Mouse (Mus musculus) midbrain, embryonic 12.5 days (tissue): ENCODE measurements around the gene Nelfe. TPM values are rescaled to one million over a fixed set of nuclear protein-coding genes. Genes with fewer than 3 reads are reported as not detected.
"Not testable (repeated sequence)": the region's sequence is repeated elsewhere in the genome, so short reads cannot be mapped to it uniquely, and the experiment has no call there.

Source experiments
- ATAC-seq: fragments of 200-750 bp; cut with Nextera tagmentation; 2 replicates; pipeline ENCODE4 v1.8.0; 2017; ENCODE audit warnings: low read depth, moderate TSS enrichment, moderate library complexity; ENCODE audit not compliant: low FRiP score
- H3K27ac ChIP-seq: fragments of 300-500 bp; sonication (generic); replicated peaks from 2 replicates; pipeline ENCODE4 v1.5.1; 2016; ENCODE audit warnings: mild to moderate bottlenecking
- H3K27me3 ChIP-seq: fragments of 300-500 bp; sonication (generic); 2 replicates; pipeline ENCODE4 v1.6.1; 2016; ENCODE audit warnings: mild to moderate bottlenecking
- H3K36me3 ChIP-seq: fragments of 300-500 bp; sonication (generic); 2 replicates; pipeline ENCODE4 v1.6.1; 2016
- H3K4me1 ChIP-seq: fragments of 300-500 bp; sonication (generic); 2 replicates; pipeline ENCODE4 v1.6.1; 2016
- H3K4me2 ChIP-seq: fragments of 300-500 bp; sonication (generic); replicated peaks from 2 replicates; pipeline ENCODE4 v1.6.1; 2016; ENCODE audit warnings: mild to moderate bottlenecking, moderate library complexity
- H3K4me3 ChIP-seq: fragments of 300-500 bp; sonication (generic); 2 replicates; pipeline ENCODE4 v1.5.1; 2016; ENCODE audit warnings: mild to moderate bottlenecking
- H3K9ac ChIP-seq: fragments of 300-500 bp; sonication (generic); replicated peaks from 2 replicates; pipeline ENCODE4 v1.6.1; 2016; ENCODE audit warnings: mild to moderate bottlenecking, moderate library complexity
- H3K9me3 ChIP-seq: fragments of 300-500 bp; sonication (generic); 2 replicates; pipeline ENCODE4 v1.6.1; 2016; ENCODE audit warnings: mild to moderate bottlenecking
- WGBS: fragments of 180-500 bp; shearing (Covaris S2); methylation state at CpG from one replicate; pipeline ENCODE4 v1.1.7; 2016; 5-methylcytosine and 5-hydroxymethylcytosine counted together
- microRNA-seq: library from miRNA; unstranded; fragments of <30 nt; microRNA quantifications from one replicate; pipeline ENCODE4, GENCODE M21; 2017
- polyA plus RNA-seq: library from polyadenylated mRNA; unstranded; fragments of >200 nt; fragmentation: Nextera tagmentation; extraction: Ambion mirVana; gene quantifications from 2 replicates; pipeline ENCODE4 v1.2.1, GENCODE M21; 2016

Gene Nelfe
- polyA plus RNA-seq, 1 experiment from 2014 or later, result 114 TPM

GRCm38 (mm10) chr17:34897373-34898159, 47.4 kb downstream of the Nelfe start:
- no peak for ATAC-seq
- Histone ChIP-seq H3K36me3 (peaks cover 20% of the 10 kb centered on the region), H3K4me3 (peak overlapping the region; percentile 100), H3K4me1 (peaks cover 50% of the 10 kb centered on the region), H3K27me3 (no peaks in the 10 kb centered on the region), H3K9ac (peak overlapping the region; percentile 99), H3K4me2 (peak overlapping the region; percentile 98), H3K9me3 (no peaks in the 10 kb centered on the region), H3K27ac (peak overlapping the region; percentile 96)
- 22% methylated on average over 10 of the region's 10 CpGs for WGBS

- Histone ChIP-seq H3K4me2 (peak within 1 kb of the TSS; percentile 98), H3K4me1 (peaks cover 50% of the 10 kb centered on the region), H3K9me3 (no peaks in the 10 kb centered on the region), H3K27me3 (no peaks in the 10 kb centered on the region), H3K36me3 (peaks cover 26% of the 10 kb centered on the region), H3K27ac (peak within 1 kb of the TSS; percentile 96), H3K4me3 (peak within 1 kb of the TSS; percentile 100), H3K9ac (peak within 1 kb of the TSS; percentile 99)
- WGBS, result 2% methylated on average over 20 of the region's 44 CpGs
- peak; percentile 27; the same call in 1 of the 2 replicates for ATAC-seq
Observed at GRCm38 (mm10) chr17:34898160-34898586, 48.0 kb downstream of the Nelfe start, which contains the start of the genes C2 and Ehmt2. TSS of gene C2 (minus strand) at chr17:34898265. TSS of gene Ehmt2 (plus strand) at chr17:34898469.

GRCm38 (mm10) chr17:34898706-34899052, 48.5 kb downstream of the Nelfe start:
- Histone ChIP-seq H3K9me3 (no peaks in the 10 kb centered on the region), H3K4me2 (peak overlapping the region; percentile 98), H3K4me3 (peak overlapping the region; percentile 100), H3K27ac (peak overlapping the region; percentile 96), H3K9ac (peak overlapping the region; percentile 99), H3K27me3 (no peaks in the 10 kb centered on the region), H3K36me3 (peaks cover 30% of the 10 kb centered on the region), H3K4me1 (peaks cover 46% of the 10 kb centered on the region)
- WGBS, result 0% methylated on average over 30 of the region's 47 CpGs
- 0 out of 2 replicates have a peak, but pooled peaks have one; percentile 6 for ATAC-seq

- peak overlapping the region; percentile 100 for H3K4me3 ChIP-seq
- H3K9ac ChIP-seq, result peak overlapping the region; percentile 99
- H3K27ac ChIP-seq, result peak overlapping the region; percentile 96
- peaks cover 36% of the 10 kb centered on the region for H3K36me3 ChIP-seq
- WGBS, result under 1% methylated on average over 43 of the region's 45 CpGs
- H3K4me1 ChIP-seq, result peaks cover 43% of the 10 kb centered on the region
- peak; percentile 14 for ATAC-seq
- H3K9me3 ChIP-seq, result no peaks in the 10 kb centered on the region
- no peaks in the 10 kb centered on the region for H3K27me3 ChIP-seq
- H3K4me2 ChIP-seq, result peak overlapping the region; percentile 98
Observed at GRCm38 (mm10) chr17:34899053-34899889, 49.1 kb downstream of the Nelfe start.

GRCm38 (mm10) chr17:34899890-34900243, 49.7 kb downstream of the Nelfe start:
- 7% methylated on average over 5 of the region's 5 CpGs for WGBS
- Histone ChIP-seq H3K4me3 (peak overlapping the region; percentile 100), H3K27ac (peak overlapping the region; percentile 96), H3K27me3 (no peaks in the 10 kb centered on the region), H3K9me3 (no peaks in the 10 kb centered on the region), H3K4me1 (peaks cover 43% of the 10 kb centered on the region), H3K36me3 (peaks cover 42% of the 10 kb centered on the region), H3K4me2 (peak overlapping the region; percentile 98), H3K9ac (peak overlapping the region; percentile 99)
- ATAC-seq, result no peak

GRCm38 (mm10) chr17:34900826-34901225, 50.6 kb downstream of the Nelfe start:
- not testable (repeated sequence) for ATAC-seq, H3K9ac ChIP-seq, H3K27ac ChIP-seq, H3K4me3 ChIP-seq, H3K9me3 ChIP-seq, H3K27me3 ChIP-seq
- peaks cover 36% of the 10 kb centered on the region for H3K4me1 ChIP-seq
- H3K36me3 ChIP-seq, result peaks cover 51% of the 10 kb centered on the region
- 0 out of 2 replicates have a peak overlapping the region, but pooled peaks have one; percentile 98 for H3K4me2 ChIP-seq

- H3K4me2 ChIP-seq, H3K9ac ChIP-seq, H3K27me3 ChIP-seq, ATAC-seq, H3K9me3 ChIP-seq, H3K27ac ChIP-seq, H3K4me3 ChIP-seq: not testable (repeated sequence)
- peaks cover 25% of the 10 kb centered on the region for H3K4me1 ChIP-seq
- peaks cover 54% of the 10 kb centered on the region for H3K36me3 ChIP-seq
- 96% methylated on average over 9 of the region's 10 CpGs for WGBS
Observed at GRCm38 (mm10) chr17:34901948-34902347, 51.8 kb downstream of the Nelfe start.

- peaks cover 64% of the 10 kb centered on the region for H3K36me3 ChIP-seq
- H3K27me3 ChIP-seq, result no peaks in the 10 kb centered on the region
- no peak overlapping the region for H3K27ac ChIP-seq
- H3K4me3 ChIP-seq, result no peak overlapping the region
- ATAC-seq, result no peak
- H3K4me2 ChIP-seq, result no peak overlapping the region
- no peak overlapping the region for H3K9ac ChIP-seq
- WGBS, result 94% methylated on average over 9 of the region's 9 CpGs
- peaks cover 15% of the 10 kb centered on the region for H3K4me1 ChIP-seq
- no peaks in the 10 kb centered on the region for H3K9me3 ChIP-seq
Observed at GRCm38 (mm10) chr17:34902895-34903294, 52.7 kb downstream of the Nelfe start.

Small RNA genes within 50 kb of the gene (microRNA-seq; reads per million reads assigned to microRNA genes)
- gene Mir6970 (1.9 reads per million), gene Mir6971 (1.9 reads per million), gene Mir6972 (not detected)

Other genes starting within 250 kb of the Nelfe start
- 240 and 243 TPM in 2 replicates for gene Rnf5, start 246.7 kb upstream of the Nelfe start, polyA plus RNA-seq
- gene Agpat1, start 246.1 kb upstream of the Nelfe start, polyA plus RNA-seq, result 82.8 and 86.2 TPM in 2 replicates
- 4.5 and 6.0 TPM in 2 replicates for gene Egfl8, start 234.4 kb upstream of the Nelfe start, polyA plus RNA-seq
- 21.3 and 23.8 TPM in 2 replicates for gene Ppt2, start 221.9 kb upstream of the Nelfe start, polyA plus RNA-seq
- gene Prrt1, start 220.9 kb upstream of the Nelfe start, polyA plus RNA-seq, result 3.9 and 4.2 TPM in 2 replicates
- 16.4 and 18.1 TPM in 2 replicates for gene Fkbpl, start 205.6 kb upstream of the Nelfe start, polyA plus RNA-seq
- 116 and 121 TPM in 2 replicates for gene Atf6b, start 203.2 kb upstream of the Nelfe start, polyA plus RNA-seq
- 0.04 and 0.05 TPM in 2 replicates for gene Tnxb, start 179.9 kb upstream of the Nelfe start, polyA plus RNA-seq
- 0.05 and 0.11 TPM in 2 replicates for gene C4b, start 106.5 kb upstream of the Nelfe start, polyA plus RNA-seq
- not detected in 2 replicates for gene Cyp21a1, start 45.8 kb upstream of the Nelfe start, polyA plus RNA-seq
- gene Stk19, start 13.4 kb upstream of the Nelfe start, polyA plus RNA-seq, result 26.1 and 30.8 TPM in 2 replicates
- 72.7 and 73.4 TPM in 2 replicates for gene Dxo, start 13.4 kb upstream of the Nelfe start, polyA plus RNA-seq
- 67.4 and 71.5 TPM in 2 replicates for gene Skiv2l, start 181 bp upstream of the Nelfe start, polyA plus RNA-seq
- 3.3 and 3.5 TPM in 2 replicates for gene Cfb, start 12.1 kb downstream of the Nelfe start, polyA plus RNA-seq
- gene Zbtb12, start 29.1 kb downstream of the Nelfe start, polyA plus RNA-seq, result 11.4 and 15.1 TPM in 2 replicates
- gene Gm20547, start 31.7 kb downstream of the Nelfe start, polyA plus RNA-seq, result not detected in 2 replicates
- gene C2, start 47.9 kb downstream of the Nelfe start, polyA plus RNA-seq, result 0.86 and 2.1 TPM in 2 replicates
- 113 and 120 TPM in 2 replicates for gene Ehmt2, start 48.1 kb downstream of the Nelfe start, polyA plus RNA-seq
- 0.08 and 0.13 TPM in 2 replicates for gene Slc44a4, start 64.1 kb downstream of the Nelfe start, polyA plus RNA-seq
- 20.4 and 20.7 TPM in 2 replicates for gene Neu1, start 80.9 kb downstream of the Nelfe start, polyA plus RNA-seq
- 0.22 TPM in 1 of 2 replicates, not detected in the other for gene Hspa1b, start 108.8 kb downstream of the Nelfe start, polyA plus RNA-seq
- gene Gm20481, start 119.5 kb downstream of the Nelfe start, polyA plus RNA-seq, result not detected in 2 replicates
- 2.3 and 2.8 TPM in 2 replicates for gene Hspa1a, start 121.8 kb downstream of the Nelfe start, polyA plus RNA-seq
- gene Hspa1l, start 122.3 kb downstream of the Nelfe start, polyA plus RNA-seq, result 1.1 and 1.7 TPM in 2 replicates
- 188 and 202 TPM in 2 replicates for gene Lsm2, start 131.5 kb downstream of the Nelfe start, polyA plus RNA-seq
- 139 and 142 TPM in 2 replicates for gene Vars, start 150.6 kb downstream of the Nelfe start, polyA plus RNA-seq
- gene Vwa7, start 166.2 kb downstream of the Nelfe start, polyA plus RNA-seq, result 0.14 and 0.23 TPM in 2 replicates
- gene Sapcd1, start 177.6 kb downstream of the Nelfe start, polyA plus RNA-seq, result 5.2 and 6.8 TPM in 2 replicates
- 6.9 and 7.6 TPM in 2 replicates for gene Msh5, start 196.4 kb downstream of the Nelfe start, polyA plus RNA-seq
- gene Clic1, start 199.6 kb downstream of the Nelfe start, polyA plus RNA-seq, result 145 and 165 TPM in 2 replicates
- gene Ddah2, start 208.6 kb downstream of the Nelfe start, polyA plus RNA-seq, result 595 and 615 TPM in 2 replicates
- gene Ly6g6c, start 215.0 kb downstream of the Nelfe start, polyA plus RNA-seq, result not detected in 2 replicates
- 0.52 and 0.93 TPM in 2 replicates for gene Mpig6b, start 215.8 kb downstream of the Nelfe start, polyA plus RNA-seq
- gene Ly6g6e, start 226.5 kb downstream of the Nelfe start, polyA plus RNA-seq, result 0.24 TPM in 1 of 2 replicates, not detected in the other
- gene Ly6g6d, start 227.7 kb downstream of the Nelfe start, polyA plus RNA-seq, result 1.1 and 1.7 TPM in 2 replicates
- 0.47 TPM in 2 replicates for gene Ly6g6f, start 235.2 kb downstream of the Nelfe start, polyA plus RNA-seq
- gene Abhd16a, start 238.9 kb downstream of the Nelfe start, polyA plus RNA-seq, result 69.0 and 72.3 TPM in 2 replicates